Mouse (Mus musculus): Measurements from ENCODE around the gene Atp5c1. TPM values are rescaled to one million over a fixed set of nuclear protein-coding genes. Genes with fewer than 3 reads are reported as not detected.
A peak's percentile ranks its signal among the peaks of the same experiment; 100 is the strongest.

The Atp5c1 gene
- polyA plus RNA-seq, 1 experiment, result 334 TPM

GRCm38 (mm10) chr2:10049456-10049855, 30.9 kb downstream of the Atp5c1 start:
- no peak for DNase-seq (ENCODE audit: low read depth)
- no peak for TF ChIP-seq POLR2A (IDR thresholded peaks at IDR 0.05; ENCODE audit: borderline replicate concordance, extremely low read depth, insufficient read depth, insufficient read length, poor library complexity, severe bottlenecking)
- TF ChIP-seq CTCF (IDR thresholded peaks at IDR 0.05; ENCODE audit: borderline replicate concordance, extremely low read depth, insufficient read depth, insufficient read length), result no peak

GRCm38 (mm10) chr2:10048461-10048860, 31.8 kb downstream of the Atp5c1 start, which contains the start of gene Taf3:
Gene Taf3 (minus strand): TSS chr2:10048596.
- TF ChIP-seq POLR2A (IDR thresholded peaks at IDR 0.05; ENCODE audit: borderline replicate concordance, extremely low read depth, insufficient read depth, insufficient read length, poor library complexity, severe bottlenecking), result peak; percentile 57; the same call in 1 of the 2 replicates
- TF ChIP-seq CTCF (IDR thresholded peaks at IDR 0.05; ENCODE audit: borderline replicate concordance, extremely low read depth, insufficient read depth, insufficient read length), result no peak
- DNase-seq (ENCODE audit: low read depth), result peak; percentile 97

- peak; percentile 63 for DNase-seq (ENCODE audit: low read depth)
- no peak for TF ChIP-seq POLR2A (IDR thresholded peaks at IDR 0.05; ENCODE audit: borderline replicate concordance, extremely low read depth, insufficient read depth, insufficient read length, poor library complexity, severe bottlenecking)
- TF ChIP-seq CTCF (IDR thresholded peaks at IDR 0.05; ENCODE audit: borderline replicate concordance, extremely low read depth, insufficient read depth, insufficient read length), result 0 out of 2 replicates have a peak, but pooled peaks have one; percentile 5
Measured at GRCm38 (mm10) chr2:10047758-10048436, 32.4 kb downstream of the Atp5c1 start.

- DNase-seq (ENCODE audit: low read depth), result peak; percentile 2
- TF ChIP-seq POLR2A (IDR thresholded peaks at IDR 0.05; ENCODE audit: borderline replicate concordance, extremely low read depth, insufficient read depth, insufficient read length, poor library complexity, severe bottlenecking), result no peak
- no peak for TF ChIP-seq CTCF (IDR thresholded peaks at IDR 0.05; ENCODE audit: borderline replicate concordance, extremely low read depth, insufficient read depth, insufficient read length)
Measured at GRCm38 (mm10) chr2:10034976-10035375, 45.3 kb downstream of the Atp5c1 start.

- TF ChIP-seq POLR2A (IDR thresholded peaks at IDR 0.05; ENCODE audit: borderline replicate concordance, extremely low read depth, insufficient read depth, insufficient read length, poor library complexity, severe bottlenecking), result no peak
- TF ChIP-seq CTCF (IDR thresholded peaks at IDR 0.05; ENCODE audit: borderline replicate concordance, extremely low read depth, insufficient read depth, insufficient read length), result no peak
- peak; percentile 30 for DNase-seq (ENCODE audit: low read depth)
Measured at GRCm38 (mm10) chr2:10033684-10034083, 46.6 kb downstream of the Atp5c1 start.

- DNase-seq (ENCODE audit: low read depth), result peak; percentile 42
- no peak for TF ChIP-seq CTCF (IDR thresholded peaks at IDR 0.05; ENCODE audit: borderline replicate concordance, extremely low read depth, insufficient read depth, insufficient read length)
Measured at GRCm38 (mm10) chr2:10029755-10030154, 50.6 kb downstream of the Atp5c1 start.

GRCm38 (mm10) chr2:10024264-10024663, 56.0 kb downstream of the Atp5c1 start:
- no peak for DNase-seq (ENCODE audit: low read depth)
- TF ChIP-seq POLR2A (IDR thresholded peaks at IDR 0.05; ENCODE audit: borderline replicate concordance, extremely low read depth, insufficient read depth, insufficient read length, poor library complexity, severe bottlenecking), result no peak
- TF ChIP-seq CTCF (IDR thresholded peaks at IDR 0.05; ENCODE audit: borderline replicate concordance, extremely low read depth, insufficient read depth, insufficient read length), result no peak

GRCm38 (mm10) chr2:10021296-10021695, 59.0 kb downstream of the Atp5c1 start:
- TF ChIP-seq CTCF (IDR thresholded peaks at IDR 0.05; ENCODE audit: borderline replicate concordance, extremely low read depth, insufficient read depth, insufficient read length) (no peak), POLR2A (IDR thresholded peaks at IDR 0.05; ENCODE audit: borderline replicate concordance, extremely low read depth, insufficient read depth, insufficient read length, poor library complexity, severe bottlenecking) (no peak)
- no peak for DNase-seq (ENCODE audit: low read depth)

- no peak for TF ChIP-seq POLR2A (IDR thresholded peaks at IDR 0.05; ENCODE audit: borderline replicate concordance, extremely low read depth, insufficient read depth, insufficient read length, poor library complexity, severe bottlenecking)
- TF ChIP-seq CTCF (IDR thresholded peaks at IDR 0.05; ENCODE audit: borderline replicate concordance, extremely low read depth, insufficient read depth, insufficient read length), result no peak
- DNase-seq (ENCODE audit: low read depth), result no peak
Measured at GRCm38 (mm10) chr2:10014951-10015635, 65.2 kb downstream of the Atp5c1 start.

- DNase-seq (ENCODE audit: low read depth), result peak; percentile 86
- TF ChIP-seq POLR2A (IDR thresholded peaks at IDR 0.05; ENCODE audit: borderline replicate concordance, extremely low read depth, insufficient read depth, insufficient read length, poor library complexity, severe bottlenecking), result no peak
- TF ChIP-seq CTCF (IDR thresholded peaks at IDR 0.05; ENCODE audit: borderline replicate concordance, extremely low read depth, insufficient read depth, insufficient read length), result peak; percentile 61
Measured at GRCm38 (mm10) chr2:10010263-10010909, 69.9 kb downstream of the Atp5c1 start.

- DNase-seq (ENCODE audit: low read depth), result no peak
- no peak for TF ChIP-seq CTCF (IDR thresholded peaks at IDR 0.05; ENCODE audit: borderline replicate concordance, extremely low read depth, insufficient read depth, insufficient read length)
- TF ChIP-seq POLR2A (IDR thresholded peaks at IDR 0.05; ENCODE audit: borderline replicate concordance, extremely low read depth, insufficient read depth, insufficient read length, poor library complexity, severe bottlenecking), result no peak
Measured at GRCm38 (mm10) chr2:10009671-10010254, 70.5 kb downstream of the Atp5c1 start.
